Mouse (Mus musculus) layer of hippocampus, postnatal 36 days (tissue): ENCODE results near the gene Cul4a. TPM values are rescaled to one million over a fixed set of nuclear protein-coding genes. Genes with fewer than 3 reads are reported as not detected.

ENCODE experiments used
- DNase-seq, 2 experiments: peaks; one replicate each; pipeline ENCODE4 v3.0.0; 2022
- microRNA-seq, 2 experiments: library from miRNA; unstranded; fragments of <30 nt; microRNA quantifications; one replicate each; pipeline ENCODE4 v1.2.0; 2021
- total RNA-seq, 2 experiments: library from RNA; stranded (reverse); gene quantifications; 2 replicates each; pipeline ENCODE4 v1.2.3; 2021

Cul4a gene
- total RNA-seq, 2 experiments from 2014 or later, result 59.1 to 66.8 TPM

GRCm38 (mm10) chr8:13180408-13180807, 75.0 kb downstream of the Cul4a start:
- DNase-seq, result no peak

DNA sequence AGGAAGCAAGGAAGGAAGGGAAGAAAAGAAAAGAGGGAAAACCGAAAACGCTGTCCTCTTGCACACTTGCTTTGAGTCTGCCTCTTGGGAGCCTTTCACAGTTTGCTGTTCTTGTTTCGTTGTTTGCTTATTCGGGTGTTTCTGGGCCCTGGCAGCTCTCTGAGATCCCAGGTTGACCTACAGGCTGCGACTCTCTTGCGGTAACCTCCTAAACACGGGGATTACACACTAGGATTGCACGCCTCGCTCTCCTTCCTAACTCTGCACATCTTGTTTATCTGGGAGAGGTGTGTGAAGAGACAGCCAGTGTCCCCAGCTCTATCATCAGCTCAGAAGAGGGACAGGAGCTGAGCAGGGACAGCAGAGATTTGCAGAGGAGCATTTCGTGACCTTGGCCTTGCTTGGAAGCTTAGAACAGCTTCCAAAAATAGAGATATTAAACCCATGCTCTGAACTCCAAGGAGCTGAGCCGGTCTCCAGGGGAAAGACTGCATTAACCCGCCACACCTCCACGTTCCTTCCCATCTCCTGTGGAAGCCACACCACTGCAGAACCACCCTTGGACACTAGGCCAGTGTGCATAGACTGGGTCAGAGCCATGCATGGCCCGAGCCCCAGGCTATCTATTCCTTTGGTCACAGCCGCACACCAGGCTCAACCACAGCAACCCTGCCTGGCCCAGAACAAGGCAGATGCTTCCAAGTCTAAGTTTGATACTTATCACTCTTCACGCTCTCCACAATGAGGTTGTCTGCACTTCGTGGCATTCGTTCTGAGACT, 75.7 kb downstream of the Cul4a start:
- no peak for DNase-seq

GRCm38 (mm10) chr8:13181691-13181976, 76.2 kb downstream of the Cul4a start:
- no peak for DNase-seq

DNA sequence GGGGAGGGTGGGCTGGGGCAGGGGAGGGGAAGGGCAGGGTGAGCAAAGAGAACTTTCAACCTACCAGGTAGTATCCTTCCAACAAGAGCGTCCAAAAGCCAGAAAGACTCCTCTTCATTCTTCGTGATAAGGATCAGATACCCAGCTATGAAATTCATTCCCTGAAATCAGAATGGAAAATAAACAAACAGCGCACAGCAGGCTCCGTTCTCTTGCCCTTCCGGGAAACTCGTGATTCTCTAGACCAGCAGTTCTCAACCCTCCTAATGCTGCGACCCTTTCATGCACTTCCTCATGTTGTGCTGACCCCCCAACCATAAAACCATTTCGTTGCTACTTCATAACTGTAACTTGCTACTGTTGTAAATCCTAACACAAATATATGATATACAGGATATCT, 81.4 kb downstream of the Cul4a start:
- no peak for DNase-seq

DNA sequence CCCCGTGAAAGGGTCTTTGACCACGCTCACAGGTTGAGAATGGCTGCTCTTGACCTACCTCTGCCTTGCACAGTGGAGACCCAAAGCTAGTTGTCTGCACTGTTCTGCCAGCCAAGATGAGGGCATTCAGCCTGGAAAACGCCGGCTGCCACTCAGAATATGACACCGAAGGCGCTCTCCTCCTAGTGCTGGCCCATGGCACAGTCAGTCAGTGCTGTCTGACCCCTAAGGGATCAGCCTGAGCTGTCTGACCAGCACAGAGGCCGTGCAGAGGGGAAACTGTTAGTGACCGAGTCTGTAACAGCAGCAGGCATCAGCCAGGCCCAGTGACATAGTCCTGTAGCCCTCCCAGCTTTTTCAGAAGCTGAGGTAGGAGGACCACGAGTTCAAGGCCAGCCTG, 81.8 kb downstream of the Cul4a start:
- DNase-seq, result no peak

DNA sequence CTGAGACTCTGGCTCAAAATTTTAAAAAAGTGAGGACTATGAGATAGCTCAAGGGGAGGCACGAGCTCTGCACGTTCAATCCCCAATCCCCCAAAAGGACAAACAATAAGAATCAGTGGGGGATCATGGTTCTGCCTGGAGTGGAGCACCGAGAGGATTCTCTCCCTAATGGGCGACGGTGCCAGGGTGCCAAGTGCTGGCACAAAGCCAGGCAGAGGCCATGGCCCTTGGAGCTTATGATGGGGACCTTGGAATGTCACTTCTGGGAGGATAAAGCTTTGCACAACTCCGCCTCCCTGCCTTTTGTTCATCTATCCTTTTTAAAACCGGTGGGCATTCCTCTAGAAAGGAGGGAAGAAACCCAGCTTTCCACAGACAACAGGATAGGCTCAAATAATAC, 82.2 kb downstream of the Cul4a start:
- no peak for DNase-seq

DNA sequence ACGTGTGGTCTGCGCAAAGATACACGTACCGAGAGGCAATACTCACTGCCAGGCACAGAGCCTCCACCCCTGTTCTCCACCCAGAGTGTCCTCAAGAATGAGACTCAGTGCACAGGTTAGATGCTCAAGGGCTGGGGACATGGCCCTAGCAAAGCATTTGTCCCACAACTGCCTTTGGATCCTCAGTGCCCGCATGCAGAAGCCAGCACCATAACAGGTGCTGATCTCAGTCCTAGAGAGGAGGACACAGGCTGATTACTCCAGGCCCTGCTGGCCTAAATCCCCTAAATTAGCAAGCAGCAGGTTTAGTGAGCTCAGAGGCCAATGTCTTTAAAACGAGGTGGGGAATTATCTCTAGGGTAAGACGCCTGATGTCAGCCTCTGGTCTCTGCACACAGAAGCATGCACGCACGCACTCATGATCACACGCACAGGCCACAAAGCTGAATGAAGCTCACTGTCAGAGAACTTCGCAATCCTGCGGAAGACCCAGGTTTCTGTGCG, 82.7 kb downstream of the Cul4a start:
- no peak for DNase-seq

DNA sequence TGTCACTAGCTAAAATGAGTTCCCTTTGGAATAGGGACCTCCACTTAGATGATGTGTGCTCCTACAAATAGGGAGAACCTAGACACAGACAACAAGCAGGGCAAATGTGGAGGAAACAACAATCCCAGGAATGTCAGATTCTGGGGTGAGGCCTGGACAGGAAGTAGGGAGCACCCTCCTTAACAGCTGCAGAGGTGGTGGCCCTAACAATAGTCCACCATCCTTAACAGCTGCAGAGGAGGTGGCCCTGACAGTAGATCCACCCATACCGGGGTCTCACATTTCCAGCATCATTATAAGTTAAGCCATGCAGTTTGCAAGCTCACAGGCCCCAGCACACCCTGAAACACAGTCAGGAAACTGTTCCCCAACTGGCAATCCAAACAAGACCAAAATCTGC, 83.4 kb downstream of the Cul4a start:
- DNase-seq, result no peak

DNA sequence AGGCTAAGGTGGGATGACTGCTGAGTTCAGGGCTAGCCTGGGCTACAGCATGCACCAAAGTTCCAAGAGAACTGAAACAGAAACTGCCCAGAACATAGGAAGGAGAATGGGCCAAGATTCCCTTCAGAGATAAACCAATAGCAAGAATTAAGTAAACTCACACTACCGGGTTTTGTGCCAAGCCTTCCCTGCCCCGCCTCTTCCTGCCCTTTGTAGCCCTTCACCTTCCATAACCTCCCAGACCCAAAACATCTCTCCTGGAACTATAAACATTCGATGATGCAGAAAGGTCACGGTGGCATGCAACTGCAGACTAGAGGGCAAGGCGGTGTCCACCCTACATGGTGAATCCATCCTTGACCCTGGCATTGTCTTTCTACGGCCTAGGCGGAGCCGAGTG, 84.8 kb downstream of the Cul4a start:
- no peak for DNase-seq

- DNase-seq, result no peak
Observed at GRCm38 (mm10) chr8:13194818-13195217, 89.4 kb downstream of the Cul4a start.

GRCm38 (mm10) chr8:13197493-13197892, 92.1 kb downstream of the Cul4a start:
- DNase-seq, result no peak

Small RNA genes within 50 kb of the gene (microRNA-seq; reads per million reads assigned to microRNA genes)
- gene Mir1968 (13.1 to 14.9 reads per million in 2 experiments), gene Mir7065 (0 to 0.21 reads per million in 2 experiments)

Other genes starting within 250 kb of the Cul4a start
- 100 to 1,000 TPM; 224 to 268 TPM for gene Mcf2l, start 231.8 kb upstream of the Cul4a start, total RNA-seq
- gene F7, start 79.6 kb upstream of the Cul4a start, total RNA-seq, result under 1 TPM in 1 of 2 experiments, not detected in 1; 0.17 TPM
- not detected for gene F10, start 68.3 kb upstream of the Cul4a start, total RNA-seq
- gene Proz, start 44.7 kb upstream of the Cul4a start, total RNA-seq, result not detected
- 10 to 100 TPM; 27.1 to 27.3 TPM for gene Pcid2, start 162 bp upstream of the Cul4a start, total RNA-seq
- gene Lamp1, start 53.5 kb downstream of the Cul4a start, total RNA-seq, result 100 to 1,000 TPM; 267 to 270 TPM
- gene Grtp1, start 95.0 kb downstream of the Cul4a start, total RNA-seq, result 1 to 10 TPM; 3.2 to 3.4 TPM
- gene Adprhl1, start 148.5 kb downstream of the Cul4a start, total RNA-seq, result 1 to 10 TPM in 1 of 2 experiments, under 1 TPM in 1; 0.27 to 1.3 TPM
- gene Dcun1d2, start 182.5 kb downstream of the Cul4a start, total RNA-seq, result 10 to 100 TPM; 37.2 to 38.9 TPM
- gene Tmco3, start 182.6 kb downstream of the Cul4a start, total RNA-seq, result 10 to 100 TPM; 41.4 to 45.0 TPM
- 10 to 100 TPM; 65.6 to 82.5 TPM for gene Tfdp1, start 233.1 kb downstream of the Cul4a start, total RNA-seq